Mouse (Mus musculus): ENCODE data around the gene Mapk11. TPM values are rescaled to one million over a fixed set of nuclear protein-coding genes. Genes with fewer than 3 reads are reported as not detected.

Gene Mapk11
- 1 to 10 TPM in 2 of 4 experiments, under 1 TPM in 2; 0.70 to 1.3 (median 0.97) TPM for total RNA-seq (2022)

GRCm38 (mm10) chr15:89149271-89150040, at the start of gene Mapk11:
Gene Mapk11 (minus strand): TSS chr15:89149628.
- no peak for DNase-seq (ENCODE audit: low spot score in 2 of 2)

- DNase-seq (ENCODE audit: low spot score in 2 of 2), result no peak
Measured at GRCm38 (mm10) chr15:89197056-89197455, 47.6 kb upstream of the Mapk11 start.

GRCm38 (mm10) chr15:89196313-89196706, 46.9 kb upstream of the Mapk11 start, which contains the start of gene Dennd6b:
Gene Dennd6b (minus strand): TSS chr15:89196496.
- peak; percentile 96 to 97 for DNase-seq (ENCODE audit: low spot score in 2 of 2)

GRCm38 (mm10) chr15:89195690-89196312, 46.4 kb upstream of the Mapk11 start:
- peak; percentile 86 for DNase-seq (ENCODE audit: low spot score in 2 of 2)

- DNase-seq (ENCODE audit: low spot score in 2 of 2), result no peak
Measured at GRCm38 (mm10) chr15:89195261-89195681, 45.8 kb upstream of the Mapk11 start.

- DNase-seq (ENCODE audit: low spot score in 2 of 2), result no peak
Measured at GRCm38 (mm10) chr15:89184937-89185227, 35.5 kb upstream of the Mapk11 start.

- DNase-seq (ENCODE audit: low spot score in 2 of 2), result no peak
Measured at GRCm38 (mm10) chr15:89184141-89184936, 34.9 kb upstream of the Mapk11 start.

GRCm38 (mm10) chr15:89182842-89183241, 33.4 kb upstream of the Mapk11 start:
- DNase-seq (ENCODE audit: low spot score in 2 of 2), result no peak

- no peak for DNase-seq (ENCODE audit: low spot score in 2 of 2)
Measured at GRCm38 (mm10) chr15:89182328-89182741, 32.9 kb upstream of the Mapk11 start.

GRCm38 (mm10) chr15:89181561-89182270, 32.3 kb upstream of the Mapk11 start:
- no peak for DNase-seq (ENCODE audit: low spot score in 2 of 2)

GRCm38 (mm10) chr15:89180571-89181229, 31.3 kb upstream of the Mapk11 start, which contains the start of gene Plxnb2:
Gene Plxnb2 (minus strand): TSS chr15:89180788.
- peak; percentile 63 to 66 for DNase-seq (ENCODE audit: low spot score in 2 of 2)

- no peak for DNase-seq (ENCODE audit: low spot score in 2 of 2)
Measured at GRCm38 (mm10) chr15:89180081-89180541, 30.7 kb upstream of the Mapk11 start.

GRCm38 (mm10) chr15:89179630-89179964, 30.2 kb upstream of the Mapk11 start:
- no peak for DNase-seq (ENCODE audit: low spot score in 2 of 2)

GRCm38 (mm10) chr15:89178954-89179629, 29.7 kb upstream of the Mapk11 start:
- DNase-seq (ENCODE audit: low spot score in 2 of 2), result peak in 1 of 2 experiments; percentile 55

- DNase-seq (ENCODE audit: low spot score in 2 of 2), result no peak
Measured at GRCm38 (mm10) chr15:89178260-89178860, 28.9 kb upstream of the Mapk11 start.

GRCm38 (mm10) chr15:89177576-89178259, 28.3 kb upstream of the Mapk11 start:
- no peak for DNase-seq (ENCODE audit: low spot score in 2 of 2)

GRCm38 (mm10) chr15:89177121-89177520, 27.7 kb upstream of the Mapk11 start:
- peak in 1 of 2 experiments; percentile 51 for DNase-seq (ENCODE audit: low spot score in 2 of 2)

GRCm38 (mm10) chr15:89175411-89176155, 26.2 kb upstream of the Mapk11 start:
- no peak for DNase-seq (ENCODE audit: low spot score in 2 of 2)

Measured in gastrocnemius, adult 8-10 months (tissue).